Mouse (Mus musculus): ENCODE data around the gene Xrn2.

DNA sequence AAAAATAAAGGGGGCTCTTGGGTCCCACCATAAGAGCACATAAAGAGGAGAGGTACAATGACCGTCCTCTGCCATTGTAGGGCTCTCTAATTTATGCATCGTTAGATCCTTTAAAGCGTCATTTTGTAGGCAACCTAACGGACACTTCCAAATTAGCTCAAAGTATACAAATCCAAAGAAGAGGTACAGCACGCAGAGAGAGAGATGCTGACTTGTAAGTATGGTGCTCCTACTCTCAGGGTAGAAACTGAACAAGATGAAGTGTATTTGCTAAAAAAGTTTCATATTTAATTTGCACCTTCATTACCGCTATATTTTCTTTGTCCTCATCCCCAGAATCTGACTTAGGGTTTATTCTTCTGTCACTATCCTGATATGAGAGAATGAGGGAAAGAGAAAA is 73.1 kb downstream of the Xrn2 start:
- TF ChIP-seq CTCF (IDR thresholded peaks at IDR 0.05) = no peak
- no peak for TF ChIP-seq EP300 (IDR thresholded peaks at IDR 0.05)

Data from lung, postnatal 0 days (tissue).